Mouse (Mus musculus) neural tube, embryonic 14.5 days (tissue): Measurements from ENCODE around the gene Dicer1. TPM values are rescaled to one million over a fixed set of nuclear protein-coding genes. Genes with fewer than 3 reads are reported as not detected.

Experiments
- ATAC-seq: fragments of 200-750 bp; cut with Nextera tagmentation; 2 replicates; pipeline ENCODE4 v1.8.0; 2017; ENCODE audit warnings: low read depth, mild to moderate bottlenecking, moderate TSS enrichment, moderate library complexity
- H3K27ac ChIP-seq: fragments of 300-500 bp; sonication (generic); 2 replicates; pipeline ENCODE4 v1.5.1; 2014; ENCODE audit warnings: low read depth, mild to moderate bottlenecking, control low read depth, low read length, moderate library complexity, mixed read lengths
- H3K27me3 ChIP-seq: fragments of 300-500 bp; sonication (generic); 2 replicates; pipeline ENCODE4 v1.6.1; 2014; ENCODE audit warnings: low read length; ENCODE audit not compliant: control insufficient read depth, insufficient read depth
- H3K36me3 ChIP-seq: fragments of 300-500 bp; sonication (generic); 2 replicates; pipeline ENCODE4 v1.6.1; 2014; ENCODE audit warnings: low read length, mixed read lengths; ENCODE audit not compliant: control insufficient read depth, insufficient read depth
- H3K4me1 ChIP-seq: fragments of 300-500 bp; sonication (generic); 2 replicates; pipeline ENCODE4 v1.6.1; 2014; ENCODE audit warnings: low read length; ENCODE audit not compliant: control insufficient read depth, insufficient read depth
- H3K4me2 ChIP-seq: fragments of 300-500 bp; sonication (generic); 2 replicates; pipeline ENCODE4 v1.6.1; 2014; ENCODE audit warnings: mild to moderate bottlenecking, low read depth, low read length, control low read depth
- H3K4me3 ChIP-seq: fragments of 300-500 bp; sonication (generic); 2 replicates; pipeline ENCODE4 v1.5.1; 2014; ENCODE audit warnings: low read depth, low read length, control low read depth, mixed read lengths
- H3K9ac ChIP-seq: fragments of 300-500 bp; sonication (generic); replicated peaks from 2 replicates; pipeline ENCODE4 v1.6.1; 2014; ENCODE audit warnings: low read depth, mild to moderate bottlenecking, control low read depth, low read length, mixed read lengths
- H3K9me3 ChIP-seq: fragments of 300-500 bp; sonication (generic); 2 replicates; pipeline ENCODE4 v1.6.1; 2016; ENCODE audit warnings: low read length; ENCODE audit not compliant: control insufficient read depth
- WGBS: fragments of 180-500 bp; shearing (Covaris S2); extraction: QIAGEN DNeasy Blood & Tissue Kit; methylation state at CpG from one replicate; pipeline ENCODE4 v1.1.7; 2014; 5-methylcytosine and 5-hydroxymethylcytosine counted together
- polyA plus RNA-seq: library from polyadenylated mRNA; unstranded; fragments of >200 nt; fragmentation: Nextera tagmentation; extraction: Ambion mirVana; gene quantifications from 2 replicates; pipeline ENCODE4 v1.2.1, GENCODE M21; 2014

The Dicer1 gene
- polyA plus RNA-seq, 1 experiment from 2014 or later = 38.6 TPM

DNA sequence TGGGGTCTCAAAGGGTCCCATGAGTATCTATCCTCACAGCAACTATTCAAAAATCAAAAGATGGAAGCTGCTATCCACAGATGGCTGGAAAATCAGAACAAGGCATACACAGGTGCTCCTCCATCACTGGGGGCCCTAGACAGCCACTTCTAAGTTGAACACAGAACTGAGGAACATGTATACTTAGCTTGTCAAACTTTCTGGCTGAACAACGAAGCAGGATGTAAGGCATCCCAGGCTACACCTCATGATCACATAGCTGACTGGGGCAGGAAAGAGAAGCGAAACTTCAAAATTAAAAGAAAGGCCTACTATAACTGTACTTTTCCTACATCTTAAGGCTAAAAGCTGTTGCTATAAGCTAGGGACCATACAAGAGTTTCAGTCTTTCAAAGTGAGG is 2.8 kb downstream of the Dicer1 start:
- no peak overlapping the region for H3K4me2 ChIP-seq
- no peaks in the 10 kb centered on the region for H3K36me3 ChIP-seq
- 89% methylated on average over 2 of the region's 2 CpGs for WGBS
- H3K27me3 ChIP-seq = no peaks in the 10 kb centered on the region
- H3K9ac ChIP-seq = no peak overlapping the region
- H3K4me3 ChIP-seq = no peak overlapping the region
- H3K27ac ChIP-seq = no peak overlapping the region
- no peak for ATAC-seq
- no peaks in the 10 kb centered on the region for H3K9me3 ChIP-seq
- peaks cover 22% of the 10 kb centered on the region for H3K4me1 ChIP-seq

DNA sequence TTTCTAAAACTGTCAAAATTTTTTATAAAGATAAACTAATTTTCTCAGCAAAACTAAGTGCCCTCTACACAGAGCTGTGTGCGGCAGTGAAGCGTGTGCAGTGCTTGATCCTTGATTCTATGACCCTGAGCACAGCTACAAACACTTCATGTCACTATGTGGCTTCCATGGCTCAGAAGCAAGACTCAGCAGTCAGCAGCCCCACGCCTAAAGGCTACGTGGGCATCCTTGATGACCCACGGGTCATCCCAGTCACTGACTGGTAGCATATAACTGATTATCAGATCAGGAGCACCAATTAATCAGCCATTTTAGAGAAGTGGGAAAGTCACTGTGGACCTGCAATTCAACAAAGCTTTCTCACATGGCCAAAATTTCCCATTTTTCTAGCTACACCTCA is 4.5 kb downstream of the Dicer1 start:
- H3K27me3 ChIP-seq = no peaks in the 10 kb centered on the region
- no peak overlapping the region for H3K27ac ChIP-seq
- 88% methylated on average over 5 of the region's 5 CpGs for WGBS
- no peak for ATAC-seq
- peaks cover 25% of the 10 kb centered on the region for H3K4me1 ChIP-seq
- H3K4me3 ChIP-seq = no peak overlapping the region
- H3K4me2 ChIP-seq = no peak overlapping the region
- H3K9me3 ChIP-seq = no peaks in the 10 kb centered on the region
- no peak overlapping the region for H3K9ac ChIP-seq
- no peaks in the 10 kb centered on the region for H3K36me3 ChIP-seq

GRCm38 (mm10) chr12:104746601-104747000 is 5.2 kb downstream of the Dicer1 start:
- peaks cover 25% of the 10 kb centered on the region for H3K4me1 ChIP-seq

GRCm38 (mm10) chr12:104743687-104744086 is 8.1 kb downstream of the Dicer1 start:
- H3K9me3 ChIP-seq = no peaks in the 10 kb centered on the region
- no peaks in the 10 kb centered on the region for H3K27me3 ChIP-seq
- no peak overlapping the region for H3K27ac ChIP-seq
- no peak overlapping the region for H3K9ac ChIP-seq
- WGBS = 51% methylated on average over 4 of the region's 4 CpGs
- no peak overlapping the region for H3K4me2 ChIP-seq
- ATAC-seq = 0 out of 2 replicates have a peak, but pooled peaks have one; percentile 54
- H3K36me3 ChIP-seq = no peaks in the 10 kb centered on the region
- H3K4me1 ChIP-seq = peaks cover 7% of the 10 kb centered on the region; the same call in 1 of the 2 replicates
- no peak overlapping the region for H3K4me3 ChIP-seq

More at GRCm38 (mm10) chr12:104746601-104747000, 5.2 kb downstream of the Dicer1 start:
- 96% methylated on average over 2 of the region's 2 CpGs for WGBS
- ATAC-seq = no peak
- no peak overlapping the region for H3K4me2 ChIP-seq
- no peaks in the 10 kb centered on the region for H3K9me3 ChIP-seq
- no peak overlapping the region for H3K9ac ChIP-seq
- no peaks in the 10 kb centered on the region for H3K36me3 ChIP-seq
- no peaks in the 10 kb centered on the region for H3K27me3 ChIP-seq
- H3K4me3 ChIP-seq = no peak overlapping the region
- H3K27ac ChIP-seq = no peak overlapping the region

- Histone ChIP-seq H3K4me1 (peaks cover 15% of the 10 kb centered on the region), H3K27me3 (no peaks in the 10 kb centered on the region), H3K36me3 (no peaks in the 10 kb centered on the region), H3K9ac (no peak overlapping the region), H3K4me3 (no peak overlapping the region), H3K9me3 (no peaks in the 10 kb centered on the region), H3K27ac (no peak overlapping the region), H3K4me2 (no peak overlapping the region)
- ATAC-seq = no peak
- WGBS = 81% methylated on average over 6 of the region's 6 CpGs
Observed at GRCm38 (mm10) chr12:104742247-104742646, 9.5 kb downstream of the Dicer1 start.

- no peak overlapping the region for H3K4me2 ChIP-seq
- no peak overlapping the region for H3K27ac ChIP-seq
- peaks cover 20% of the 10 kb centered on the region for H3K4me1 ChIP-seq
- WGBS = 63% methylated on average over 12 of the region's 12 CpGs
- H3K27me3 ChIP-seq = no peaks in the 10 kb centered on the region
- no peaks in the 10 kb centered on the region for H3K36me3 ChIP-seq
- H3K9ac ChIP-seq = no peak overlapping the region
- ATAC-seq = no peak
- no peaks in the 10 kb centered on the region for H3K9me3 ChIP-seq
- no peak overlapping the region for H3K4me3 ChIP-seq
Observed at GRCm38 (mm10) chr12:104740841-104741787, 10.6 kb downstream of the Dicer1 start.

GRCm38 (mm10) chr12:104738931-104739330 is 12.8 kb downstream of the Dicer1 start:
- 27% methylated on average over 3 of the region's 3 CpGs for WGBS
- Histone ChIP-seq H3K4me3 (no peak overlapping the region), H3K4me2 (no peak overlapping the region), H3K27me3 (no peaks in the 10 kb centered on the region), H3K4me1 (peaks cover 28% of the 10 kb centered on the region), H3K9ac (no peak overlapping the region), H3K27ac (no peak overlapping the region), H3K36me3 (no peaks in the 10 kb centered on the region), H3K9me3 (no peaks in the 10 kb centered on the region)
- no peak for ATAC-seq

DNA sequence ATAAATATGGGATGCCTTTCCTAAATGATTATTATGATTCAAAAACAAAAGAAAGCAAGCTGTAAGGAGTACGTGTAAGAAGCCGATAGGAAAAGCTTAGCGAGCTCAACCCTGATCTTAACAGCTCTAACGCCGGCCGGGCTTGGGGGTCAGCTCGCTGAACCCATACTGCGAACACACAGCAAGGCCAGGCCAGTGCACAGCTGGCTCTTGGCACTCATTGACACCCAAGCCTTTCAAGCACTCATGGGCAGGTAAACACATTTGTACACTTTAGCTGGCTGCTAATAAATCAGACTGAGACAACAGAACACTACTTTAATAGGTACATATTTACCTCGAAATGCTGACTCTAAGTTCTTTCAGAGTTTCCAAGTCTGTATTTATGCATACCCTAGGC is 13.3 kb downstream of the Dicer1 start:
- 41% methylated on average over 9 of the region's 9 CpGs for WGBS
- Histone ChIP-seq H3K4me1 (peaks cover 28% of the 10 kb centered on the region), H3K4me3 (no peak overlapping the region), H3K9me3 (no peaks in the 10 kb centered on the region), H3K27ac (no peak overlapping the region), H3K36me3 (no peaks in the 10 kb centered on the region), H3K4me2 (no peak overlapping the region), H3K9ac (no peak overlapping the region), H3K27me3 (no peaks in the 10 kb centered on the region)
- ATAC-seq = no peak

GRCm38 (mm10) chr12:104737666-104738065 is 14.1 kb downstream of the Dicer1 start:
- no peaks in the 10 kb centered on the region for H3K9me3 ChIP-seq
- no peak overlapping the region for H3K27ac ChIP-seq
- no peak overlapping the region for H3K4me3 ChIP-seq
- no peak overlapping the region for H3K4me2 ChIP-seq
- peaks cover 29% of the 10 kb centered on the region for H3K4me1 ChIP-seq
- H3K36me3 ChIP-seq = no peaks in the 10 kb centered on the region; the same call in 1 of the 2 replicates
- no peak overlapping the region for H3K9ac ChIP-seq
- ATAC-seq = no peak
- H3K27me3 ChIP-seq = no peaks in the 10 kb centered on the region
- WGBS = 41% methylated on average over 10 of the region's 10 CpGs
